Mouse (Mus musculus) c-Kit-positive CD71-positive TER-119-negative erythroid progenitor cells, embryonic 14.5 days (primary cell): ENCODE measurements at regions not wholly inside any gene's neighbourhood (a gene's known extent, or its start where the extent isn't known, plus 50 kb on each side); places are given as distances from the start of the nearest gene placed in this dataset.

Experiments used
- DNase-seq: peaks from one replicate; pipeline ENCODE4 v3.0.0-alpha.2; 2013; ENCODE audit warnings: low read depth

- DNase-seq: no peak
Observed at GRCm38 (mm10) chr4:105282681-105283462, 125.7 kb downstream of the Plpp3 start.

GRCm38 (mm10) chr4:105285431-105286013, 128.4 kb downstream of the Plpp3 start:
- no peak for DNase-seq

GRCm38 (mm10) chr4:105286299-105286698, 129.2 kb downstream of the Plpp3 start:
- DNase-seq: no peak

- DNase-seq: no peak
Observed at GRCm38 (mm10) chr4:105286809-105287208, 129.7 kb downstream of the Plpp3 start.

- DNase-seq: no peak
Observed at GRCm38 (mm10) chr4:105287419-105287818, 130.3 kb downstream of the Plpp3 start.

- DNase-seq: no peak
Observed at GRCm38 (mm10) chr4:105289635-105290034, 132.5 kb downstream of the Plpp3 start.

GRCm38 (mm10) chr4:105290847-105291475, 133.8 kb downstream of the Plpp3 start:
- no peak for DNase-seq

GRCm38 (mm10) chr4:105291503-105291902, 134.4 kb downstream of the Plpp3 start:
- DNase-seq: no peak

GRCm38 (mm10) chr4:105299358-105299757, 142.2 kb downstream of the Plpp3 start:
- DNase-seq: no peak

- DNase-seq: no peak
Observed at GRCm38 (mm10) chr4:105301547-105301946, 144.4 kb downstream of the Plpp3 start.

- no peak for DNase-seq
Observed at GRCm38 (mm10) chr4:105304166-105304565, 147.0 kb downstream of the Plpp3 start.

GRCm38 (mm10) chr4:105305931-105306330, 148.8 kb downstream of the Plpp3 start:
- DNase-seq: no peak

- DNase-seq: no peak
Observed at GRCm38 (mm10) chr4:105307356-105307755, 150.2 kb downstream of the Plpp3 start.

- no peak for DNase-seq
Observed at GRCm38 (mm10) chr4:105307905-105308304, 150.8 kb downstream of the Plpp3 start.

- no peak for DNase-seq
Observed at GRCm38 (mm10) chr4:105308971-105309488, 151.9 kb downstream of the Plpp3 start.

GRCm38 (mm10) chr4:105312643-105313042, 155.5 kb downstream of the Plpp3 start:
- DNase-seq: no peak

GRCm38 (mm10) chr4:105313151-105313818, 156.1 kb downstream of the Plpp3 start:
- no peak for DNase-seq

GRCm38 (mm10) chr4:105315095-105315494, 157.9 kb downstream of the Plpp3 start:
- DNase-seq: no peak

- DNase-seq: peak; percentile 5
Observed at GRCm38 (mm10) chr4:105316478-105317206, 159.5 kb downstream of the Plpp3 start.

- DNase-seq: no peak
Observed at GRCm38 (mm10) chr4:105318421-105318820, 161.3 kb downstream of the Plpp3 start.

- DNase-seq: no peak
Observed at GRCm38 (mm10) chr4:105323446-105323845, 166.3 kb downstream of the Plpp3 start.

- no peak for DNase-seq
Observed at GRCm38 (mm10) chr4:105326989-105327388, 169.8 kb downstream of the Plpp3 start.
